Mouse (Mus musculus) frontal cortex, adult 2 months (tissue): Measurements from ENCODE around the gene D13Ertd608e. TPM values are rescaled to one million over a fixed set of nuclear protein-coding genes. Genes with fewer than 3 reads are reported as not detected.
"Not testable (repeated sequence)": the region's sequence is repeated elsewhere in the genome, so short reads cannot be mapped to it uniquely, and the experiment has no call there.

Experiments
- DNase-seq, 2 experiments: peaks; one replicate each; pipeline ENCODE4 v3.0.0; 2022; ENCODE audit warnings: low spot score in 1 of 2; ENCODE audit errors: extremely low spot score in 1 of 2
- polyA plus RNA-seq: library from polyadenylated mRNA; depleted of rRNA; stranded (reverse); fragments of >200 nt; gene quantifications from 2 replicates; pipeline ENCODE4 v1.2.3, GENCODE M21; 2012; rRNA removed

D13Ertd608e gene
- not detected in 2 replicates for polyA plus RNA-seq

DNA sequence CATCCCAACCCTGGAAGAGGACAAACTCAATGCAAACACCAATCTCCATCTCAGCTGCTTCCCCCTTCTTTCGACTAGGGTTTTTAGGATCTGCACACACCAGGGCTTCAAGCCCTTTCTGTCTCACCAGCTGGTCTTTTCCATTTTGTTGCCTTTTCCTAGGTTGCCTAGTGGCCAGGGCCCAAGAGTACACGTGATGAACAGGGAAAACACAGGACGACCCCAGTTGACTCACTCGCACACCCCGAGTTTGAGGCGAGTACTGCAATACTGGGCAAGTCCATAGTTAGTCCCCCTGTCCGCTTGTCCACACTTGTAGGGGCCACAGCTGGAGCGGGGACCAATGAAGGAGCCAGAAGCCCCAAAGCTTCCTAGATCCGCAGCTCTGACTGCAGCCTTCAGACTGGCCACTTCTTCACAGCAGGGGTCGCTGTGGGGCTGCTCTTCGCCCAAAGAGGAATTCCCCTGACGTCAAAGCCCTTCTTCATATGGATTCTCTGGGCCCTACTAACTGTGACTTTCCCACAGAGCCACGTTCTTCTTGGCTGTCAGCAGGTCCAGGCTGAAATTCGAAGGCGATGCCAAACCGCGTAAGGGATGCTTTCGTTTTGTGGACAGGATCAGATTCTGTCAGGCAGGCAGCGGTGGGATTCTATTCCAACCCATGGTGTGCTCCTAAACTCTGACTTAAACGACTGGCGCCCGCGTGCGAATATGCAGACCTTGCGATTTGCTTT, at the start of gene D13Ertd608e:
Gene D13Ertd608e (plus strand): TSS at position 687 of the 737 bp plus-strand sequence.
- peak in 1 of 2 experiments; percentile 35 for DNase-seq

DNA sequence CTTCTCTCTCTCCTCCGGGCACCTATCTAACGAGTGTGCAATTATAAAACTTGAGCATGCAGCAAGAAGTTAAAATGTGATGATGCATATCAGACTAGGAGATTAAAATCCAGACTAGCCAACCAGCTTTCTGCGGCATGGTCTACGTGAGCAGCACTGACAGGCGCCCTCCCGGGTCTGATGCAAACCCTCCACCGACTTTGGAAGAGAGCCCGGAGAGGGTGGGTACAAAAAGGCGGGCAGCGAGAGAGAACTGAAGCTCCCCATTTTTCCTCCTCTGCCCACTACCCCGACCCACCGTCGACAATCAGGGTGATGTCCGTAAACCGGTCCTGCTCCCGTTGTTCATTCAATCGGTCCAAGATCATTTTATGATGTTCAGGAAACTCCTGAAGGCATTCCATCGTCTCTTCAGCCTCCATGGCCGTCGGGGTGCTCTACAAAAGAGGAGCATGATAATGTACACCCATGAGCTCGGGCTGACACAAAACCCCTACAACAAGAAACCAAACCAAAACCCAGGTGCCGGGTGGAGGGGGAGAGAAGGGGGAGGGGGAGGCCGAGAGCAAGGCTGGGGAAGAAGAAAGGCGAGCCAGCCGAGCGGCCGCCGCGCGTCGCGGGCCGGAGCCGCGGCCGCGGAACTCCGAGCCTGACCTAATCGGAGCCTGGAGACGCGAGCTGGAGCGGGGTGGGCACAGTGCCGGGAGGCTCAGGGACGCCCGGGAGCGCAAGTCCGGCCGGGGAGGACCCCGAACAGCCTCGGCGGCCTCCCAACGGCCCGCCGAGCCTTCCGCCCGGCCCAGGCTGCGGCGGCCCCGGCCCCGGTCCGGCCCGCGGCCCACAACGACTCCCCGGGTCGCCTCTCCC, 45.7 kb upstream of the D13Ertd608e start:
- DNase-seq = peak; percentile 33 to 66

- DNase-seq = peak; percentile 85 to 94
Observed at GRCm38 (mm10) chr13:119790761-119791579, 44.8 kb upstream of the D13Ertd608e start, which contains the start of gene Zfp131. Zfp131 (minus strand) TSS chr13:119790889.

DNA sequence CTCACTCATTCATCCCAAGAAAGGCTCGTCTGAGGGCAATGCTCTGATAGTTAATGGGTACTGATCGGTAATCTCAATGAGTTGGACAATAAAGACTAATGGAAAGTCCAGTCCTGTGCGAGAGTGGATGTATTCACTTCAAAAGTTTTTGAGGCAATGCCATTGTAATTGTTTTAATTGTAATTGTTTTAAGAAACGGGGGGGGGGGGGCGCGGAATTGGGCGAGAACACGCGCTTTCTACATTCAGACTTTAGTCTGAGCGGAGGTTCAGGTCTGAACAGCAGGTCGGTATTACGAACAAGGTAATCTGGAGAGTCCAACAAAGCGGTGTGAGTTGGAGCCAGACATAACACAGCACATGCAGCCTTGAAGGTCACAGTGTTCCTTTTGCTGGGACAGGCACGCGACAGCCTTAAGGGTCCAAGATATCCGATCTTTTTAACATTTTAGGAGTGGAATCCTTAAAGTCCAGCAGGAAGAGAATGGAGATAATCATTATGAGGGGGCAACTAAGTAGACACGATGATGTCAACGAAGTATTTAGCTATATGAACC, 44.1 kb upstream of the D13Ertd608e start:
- no peak for DNase-seq

DNA sequence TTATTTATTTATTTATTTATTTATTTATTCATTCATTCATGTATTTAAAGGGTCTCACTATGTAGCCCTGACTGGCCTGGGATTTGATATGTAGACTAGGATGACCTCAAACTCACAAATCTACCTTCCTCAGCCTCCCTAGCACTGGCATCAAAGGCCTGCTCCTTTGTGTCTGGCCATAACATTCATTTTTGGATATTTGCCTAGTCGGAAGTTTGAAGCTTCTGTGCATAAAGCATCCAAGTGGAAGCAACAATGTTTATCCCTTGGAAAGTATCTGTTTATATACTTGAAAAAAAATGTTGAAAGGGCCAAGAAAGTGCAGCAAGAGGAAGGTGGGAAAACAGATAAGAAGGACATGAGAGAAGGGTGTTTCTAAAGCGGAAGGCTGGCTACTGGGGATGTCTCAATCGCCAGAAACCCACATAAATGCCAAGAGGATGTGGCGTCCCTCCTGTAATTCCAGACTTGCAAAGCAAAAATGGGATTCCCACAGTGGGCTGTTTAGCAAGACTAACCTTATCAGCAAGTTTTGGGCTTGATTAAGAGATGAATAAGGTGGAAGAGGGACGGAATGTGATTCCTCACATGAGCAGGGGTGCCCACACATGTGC, 42.9 kb upstream of the D13Ertd608e start:
- no peak for DNase-seq

- DNase-seq = no peak
Observed at GRCm38 (mm10) chr13:119797656-119798055, 38.1 kb upstream of the D13Ertd608e start.

- no peak for DNase-seq
Observed at GRCm38 (mm10) chr13:119808937-119809336, 26.9 kb upstream of the D13Ertd608e start.

DNA sequence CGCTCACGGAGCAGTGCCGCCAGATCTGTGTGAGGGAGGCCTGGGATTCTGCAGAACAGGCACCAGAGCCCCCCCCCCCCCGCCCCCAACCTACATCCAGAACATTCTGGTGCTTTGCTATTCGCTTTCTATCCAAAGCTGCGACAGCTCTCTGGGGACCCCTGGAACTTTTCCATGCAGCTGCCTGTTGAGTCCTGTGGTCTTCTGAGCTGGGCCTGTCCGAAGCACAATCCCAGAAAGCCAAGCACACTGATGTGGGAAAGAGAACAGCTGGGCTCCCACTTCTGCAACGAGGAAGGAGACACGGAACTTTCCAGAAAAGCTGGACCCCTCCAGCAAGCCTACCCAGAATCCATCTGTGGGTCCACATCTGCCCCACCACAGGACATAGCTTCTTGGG, 25.8 kb upstream of the D13Ertd608e start:
- no peak for DNase-seq

GRCm38 (mm10) chr13:119816798-119817197, 19.0 kb upstream of the D13Ertd608e start:
- DNase-seq = no peak

DNA sequence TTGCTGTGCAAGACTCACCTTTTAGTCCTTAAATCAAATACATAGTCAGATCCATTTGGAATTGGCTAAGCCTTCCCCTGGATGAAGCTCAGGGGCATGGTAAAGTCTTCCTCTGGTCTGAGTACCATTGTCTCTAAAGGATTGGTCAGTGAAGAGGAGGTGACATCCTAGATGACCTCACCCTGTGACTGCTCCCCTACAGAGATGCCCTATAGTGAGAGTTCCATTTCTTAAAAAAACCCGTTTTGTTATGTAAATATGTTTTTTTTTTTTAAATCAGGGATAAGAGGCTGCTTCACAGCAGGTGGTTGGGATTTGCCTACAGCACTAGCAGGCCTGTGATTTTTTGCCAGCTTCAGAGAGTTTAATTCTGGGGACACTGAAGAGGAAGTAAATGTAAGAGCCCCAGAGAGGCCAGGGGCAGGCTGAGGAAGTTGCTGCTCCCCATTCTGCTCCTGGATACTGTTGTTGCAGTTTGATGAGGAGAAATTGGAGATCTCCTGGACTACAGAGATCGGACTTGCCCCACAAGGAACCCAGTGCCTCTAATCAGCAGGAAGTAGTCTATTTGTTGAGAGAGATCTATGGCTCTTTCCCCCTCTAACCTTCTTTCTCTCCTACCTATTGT, 18.1 kb upstream of the D13Ertd608e start:
- DNase-seq = no peak

- DNase-seq = not testable (repeated sequence)
Observed at GRCm38 (mm10) chr13:119830116-119830515, 5.7 kb upstream of the D13Ertd608e start, which contains the start of gene AF067063. AF067063 (minus strand) TSS chr13:119830216.

GRCm38 (mm10) chr13:119836324-119836811, 562 bp downstream of the D13Ertd608e start:
- DNase-seq = peak in 1 of 2 experiments; percentile 6

GRCm38 (mm10) chr13:119837719-119838337, 2.0 kb downstream of the D13Ertd608e start:
- peak in 1 of 2 experiments; percentile 19 for DNase-seq

- peak in 1 of 2 experiments; percentile 7 for DNase-seq
Observed at GRCm38 (mm10) chr13:119839982-119840381, 4.2 kb downstream of the D13Ertd608e start.

DNA sequence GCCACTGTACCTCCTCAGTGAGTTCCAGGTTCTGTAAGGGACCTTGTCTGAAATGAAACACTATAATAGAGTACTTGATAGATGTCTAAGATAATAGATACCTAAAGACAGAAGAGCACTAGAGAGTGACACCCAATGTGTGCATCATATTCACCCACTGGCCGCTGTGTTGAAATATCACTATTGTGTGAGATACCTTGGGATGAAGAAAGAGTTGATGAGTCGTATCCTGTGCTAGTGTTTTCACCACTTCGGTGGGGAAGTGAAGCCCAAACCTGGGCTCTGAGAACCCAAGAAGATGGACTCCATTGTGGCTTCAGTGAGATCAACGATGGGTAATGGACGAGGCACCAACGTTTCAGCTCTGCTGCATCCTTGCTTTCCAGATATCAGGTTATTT, 26.6 kb downstream of the D13Ertd608e start:
- not testable (repeated sequence) for DNase-seq

- DNase-seq = not testable (repeated sequence)
Observed at GRCm38 (mm10) chr13:119864395-119864999, 28.7 kb downstream of the D13Ertd608e start.

DNA sequence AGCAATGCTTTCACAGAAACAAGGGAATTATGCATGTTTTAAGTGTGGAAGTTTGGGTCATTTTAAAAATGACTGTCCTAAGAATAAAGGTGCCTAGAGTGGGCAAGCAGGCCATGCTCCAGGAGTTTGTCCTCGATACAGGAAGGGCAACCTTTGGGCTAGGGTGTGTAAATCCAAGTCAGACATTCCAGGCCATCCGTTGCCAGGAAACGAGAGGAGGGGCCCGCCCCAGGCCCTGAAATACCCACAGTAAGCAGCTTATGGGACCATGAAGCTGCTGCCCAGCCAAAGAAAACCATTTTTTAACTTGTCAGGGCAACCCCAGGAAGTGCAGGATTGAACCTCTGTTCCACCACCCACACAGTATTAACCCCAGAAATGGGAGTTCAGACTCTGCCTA, 51.1 kb downstream of the D13Ertd608e start:
- not testable (repeated sequence) for DNase-seq

- DNase-seq = not testable (repeated sequence)
Observed at GRCm38 (mm10) chr13:119894685-119895084, 58.9 kb downstream of the D13Ertd608e start, which contains the start of gene Tcstv1. Tcstv1 (minus strand) TSS chr13:119894785.
